Mouse (Mus musculus): ENCODE data around the gene Arpp21. TPM values are rescaled to one million over a fixed set of nuclear protein-coding genes. Genes with fewer than 3 reads are reported as not detected.
A peak's percentile ranks its signal among the peaks of the same experiment; 100 is the strongest.

Gene Arpp21
- polyA plus RNA-seq (2015; fragmentation: Nextera tagmentation; extraction: Ambion mirVana): 40.2 and 44.0 TPM in 2 replicates

DNA sequence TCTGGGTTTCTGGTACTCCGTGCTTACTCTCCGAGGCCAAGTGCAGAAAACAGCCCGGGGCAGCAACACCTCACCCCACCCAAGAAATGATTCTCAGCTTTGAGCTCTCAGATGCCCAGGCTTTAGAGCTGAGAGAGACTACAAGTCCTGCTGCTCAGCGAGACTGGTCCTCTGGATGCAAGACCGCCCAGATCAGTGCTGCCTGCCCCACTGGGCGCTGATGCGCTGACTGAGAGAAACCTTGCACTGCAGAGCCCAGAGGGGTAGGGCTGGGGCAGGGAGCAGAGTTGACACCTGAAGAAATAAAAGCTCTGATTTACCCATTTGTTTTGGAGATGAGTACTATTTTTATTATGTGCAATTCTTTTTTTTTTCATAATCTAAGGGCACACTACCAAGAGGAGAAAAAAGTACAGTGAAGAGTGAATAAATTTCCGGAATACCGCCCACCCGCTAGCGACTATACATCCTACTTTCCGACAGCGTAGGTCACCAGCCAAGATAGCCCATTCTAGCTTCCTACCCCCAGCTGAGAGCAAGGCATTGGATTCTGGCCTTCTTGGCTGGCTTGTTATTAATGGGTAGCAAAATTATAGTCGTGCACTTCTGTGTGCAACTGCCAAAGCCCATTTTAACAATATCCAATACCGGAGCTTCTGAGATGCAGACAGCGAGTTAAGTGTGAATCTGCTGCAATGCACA is at the start of gene Arpp21:
Gene Arpp21, minus strand, starts transcription at position 243 of the 702 bp plus-strand sequence.
- 13% methylated on average over 16 of the region's 16 CpGs for WGBS
- Histone ChIP-seq H3K4me2 (peak within 1 kb of the TSS; percentile 84), H3K27me3 (peaks cover 21% of the 10 kb centered on the region; the same call in 1 of the 2 replicates), H3K9ac (peak within 1 kb of the TSS; percentile 93), H3K36me3 (no peaks in the 10 kb centered on the region), H3K9me3 (no peaks in the 10 kb centered on the region), H3K4me1 (replicated peaks) (peaks cover 11% of the 10 kb centered on the region), H3K27ac (peak within 1 kb of the TSS; percentile 97), H3K4me3 (peak within 1 kb of the TSS; percentile 65)
- ATAC-seq (ENCODE audit: low FRiP score): peak; percentile 65

DNA sequence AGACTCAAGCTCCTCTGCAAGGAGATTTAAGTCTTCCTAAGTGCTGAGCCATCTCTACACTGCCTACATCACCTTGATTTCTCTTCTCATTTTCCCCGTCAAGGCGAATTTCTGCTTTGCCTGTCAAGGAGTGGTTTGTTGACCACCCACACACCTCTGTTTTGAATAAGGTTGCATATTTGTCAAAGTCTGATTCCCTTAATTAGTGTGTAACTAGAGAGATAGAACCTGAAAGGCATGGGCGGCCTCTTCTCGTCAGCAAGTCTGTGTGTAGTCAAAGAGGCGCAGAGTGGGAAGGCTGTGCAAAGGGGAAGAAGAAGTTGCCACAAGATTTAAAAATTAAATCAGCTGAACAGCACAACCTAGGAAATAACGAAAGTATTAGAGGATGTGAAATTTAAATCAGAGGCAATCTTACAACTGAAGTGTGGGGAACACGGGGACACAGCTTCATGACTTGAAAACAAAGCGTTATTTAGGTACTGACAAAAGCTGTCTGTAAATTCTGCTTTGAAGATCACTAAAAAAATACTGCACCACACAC is 36.8 kb upstream of the Arpp21 start:
- H3K9me3 ChIP-seq: no peaks in the 10 kb centered on the region
- WGBS: 88% methylated on average over 8 of the region's 8 CpGs
- H3K27ac ChIP-seq: no peak overlapping the region
- no peak overlapping the region for H3K4me3 ChIP-seq
- no peaks in the 10 kb centered on the region for H3K4me1 ChIP-seq (replicated peaks)
- no peak overlapping the region for H3K9ac ChIP-seq
- no peak overlapping the region for H3K4me2 ChIP-seq
- H3K36me3 ChIP-seq: no peaks in the 10 kb centered on the region
- no peak for ATAC-seq (ENCODE audit: low FRiP score)
- no peaks in the 10 kb centered on the region for H3K27me3 ChIP-seq

DNA sequence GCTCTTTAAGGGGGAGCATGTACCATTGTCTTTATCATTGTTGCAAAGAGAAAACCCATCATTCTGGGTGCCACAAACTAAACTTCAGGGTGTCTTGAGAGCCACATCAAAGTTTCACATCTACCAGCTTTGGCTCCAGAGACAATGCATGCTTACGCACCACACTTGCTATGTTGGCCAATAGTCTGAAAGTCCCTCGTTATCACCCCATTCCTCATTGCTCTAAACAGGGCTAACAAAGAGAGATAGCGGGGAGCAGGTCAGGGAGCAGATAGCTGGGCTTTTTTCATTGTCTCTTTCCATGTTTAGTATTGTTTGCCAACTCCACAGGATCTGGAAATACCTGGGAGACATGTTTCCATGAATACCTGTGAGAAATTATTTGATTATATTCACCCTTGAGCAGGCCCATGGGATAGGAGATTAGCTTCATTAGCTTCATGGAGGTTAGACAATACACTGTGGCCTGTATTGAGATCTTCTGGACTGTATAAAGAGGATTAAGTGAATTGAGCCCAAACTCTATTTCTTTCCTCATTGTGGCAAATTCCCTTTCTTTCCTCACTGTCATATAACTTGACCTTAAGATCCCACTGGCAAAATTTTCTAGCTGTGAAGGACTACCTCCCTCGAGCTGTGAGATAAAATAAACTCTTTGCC is 29.4 kb upstream of the Arpp21 start:
- no peak for ATAC-seq (ENCODE audit: low FRiP score)
- Histone ChIP-seq H3K27me3 (no peaks in the 10 kb centered on the region), H3K4me3 (no peak overlapping the region), H3K27ac (no peak overlapping the region), H3K9ac (no peak overlapping the region), H3K9me3 (no peaks in the 10 kb centered on the region), H3K4me1 (replicated peaks) (no peaks in the 10 kb centered on the region), H3K36me3 (no peaks in the 10 kb centered on the region), H3K4me2 (no peak overlapping the region)
- 66% methylated on average over 4 of the region's 4 CpGs for WGBS

DNA sequence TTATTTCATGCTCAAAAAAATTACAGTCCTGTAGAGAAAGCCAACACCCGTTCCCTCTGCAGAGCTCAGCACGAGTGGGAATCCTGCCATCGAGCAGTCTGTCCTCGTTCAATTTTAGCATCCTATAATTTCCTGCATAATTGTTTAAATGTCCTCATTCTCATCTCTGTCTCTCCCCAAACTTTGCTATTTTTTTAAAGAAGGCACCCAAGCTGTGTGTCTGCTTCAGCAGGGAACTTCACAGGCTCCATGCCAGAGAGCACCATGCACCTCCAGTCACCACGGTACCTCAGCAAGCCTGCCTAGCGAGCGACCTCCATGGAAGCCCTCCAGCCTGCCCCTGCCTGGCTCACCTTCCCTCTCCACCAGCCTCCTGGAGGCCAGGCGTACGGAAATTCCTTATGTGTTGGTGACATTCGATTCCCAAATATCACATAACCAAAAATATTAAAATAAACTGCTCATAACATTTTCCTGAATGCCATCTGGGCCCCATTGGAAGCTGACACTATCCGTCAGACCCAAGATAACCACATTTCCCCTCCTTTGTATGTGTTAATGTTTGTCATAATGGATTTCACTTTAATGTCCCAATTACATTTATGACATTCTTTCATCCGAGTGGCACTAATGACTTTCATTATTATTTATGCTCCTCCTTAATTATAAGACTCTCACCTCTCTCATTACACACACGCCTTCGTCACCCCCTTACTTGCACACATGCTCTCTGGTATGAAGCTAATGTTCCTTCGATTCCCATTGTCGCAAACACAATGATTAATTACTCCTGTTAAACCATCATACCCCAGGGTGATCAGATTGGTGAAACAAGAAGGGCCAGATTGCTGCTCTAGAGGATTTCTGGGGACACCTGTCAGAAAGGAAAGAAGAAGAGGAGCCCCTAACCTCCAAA is 26.5 kb upstream of the Arpp21 start:
- WGBS: 63% methylated on average over 16 of the region's 16 CpGs
- no peak for ATAC-seq (ENCODE audit: low FRiP score)
- no peaks in the 10 kb centered on the region for H3K4me1 ChIP-seq (replicated peaks)

DNA sequence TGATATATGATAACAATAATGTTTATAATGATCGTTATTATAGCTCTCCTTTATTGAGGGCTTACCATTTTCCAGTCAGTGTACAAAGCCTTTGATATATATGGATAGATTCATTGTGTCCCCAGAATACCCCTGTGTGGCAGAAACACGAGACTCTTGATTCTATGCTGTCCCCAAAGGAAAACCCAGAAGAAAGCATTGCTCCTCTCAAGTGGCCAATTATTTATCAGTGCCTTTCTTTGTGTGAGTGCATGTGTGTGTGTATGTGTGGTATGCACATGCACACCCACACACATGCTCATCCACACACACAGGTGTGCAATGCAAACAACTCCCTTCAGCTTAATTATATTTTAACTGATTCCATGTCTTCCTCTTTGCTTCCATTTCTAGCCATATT is 25.8 kb upstream of the Arpp21 start:
- H3K4me1 ChIP-seq (replicated peaks): no peaks in the 10 kb centered on the region
- H3K4me2 ChIP-seq: no peak overlapping the region
- no peak for ATAC-seq (ENCODE audit: low FRiP score)
- no peak overlapping the region for H3K4me3 ChIP-seq
- H3K27me3 ChIP-seq: no peaks in the 10 kb centered on the region
- no peaks in the 10 kb centered on the region for H3K36me3 ChIP-seq
- H3K27ac ChIP-seq: peak overlapping the region; percentile 81; the same call in 1 of the 2 replicates
- no peaks in the 10 kb centered on the region for H3K9me3 ChIP-seq
- H3K9ac ChIP-seq: no peak overlapping the region
- 54% methylated on average over 2 of the region's 2 CpGs for WGBS

More for the DNA sequence above, 26.5 kb upstream of the Arpp21 start:
- Histone ChIP-seq H3K4me2 (no peak overlapping the region), H3K27ac (peak overlapping the region; percentile 81), H3K27me3 (no peaks in the 10 kb centered on the region), H3K9me3 (no peaks in the 10 kb centered on the region), H3K36me3 (no peaks in the 10 kb centered on the region), H3K9ac (no peak overlapping the region), H3K4me3 (no peak overlapping the region)

DNA sequence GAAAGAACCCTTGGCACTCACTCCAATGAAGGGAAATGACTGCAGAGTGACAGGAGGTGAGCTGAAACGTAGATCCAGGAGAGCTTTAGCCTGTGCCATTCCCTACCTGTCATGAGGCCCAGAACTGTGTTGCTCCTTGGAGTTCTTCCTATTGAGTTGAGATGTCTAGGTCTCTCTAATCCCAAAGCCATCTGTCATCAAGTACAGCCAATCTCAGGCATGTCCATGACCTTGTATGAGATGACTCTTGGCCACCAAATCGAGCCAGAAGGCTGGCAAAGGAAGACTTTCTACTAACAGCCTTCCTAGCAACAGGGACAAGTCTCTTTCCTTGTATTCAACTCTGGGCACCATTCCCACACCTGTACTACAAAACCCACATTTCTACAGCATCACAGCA is 25.0 kb upstream of the Arpp21 start:
- Histone ChIP-seq H3K4me2 (no peak overlapping the region), H3K4me3 (no peak overlapping the region), H3K36me3 (no peaks in the 10 kb centered on the region), H3K27me3 (no peaks in the 10 kb centered on the region), H3K27ac (0 out of 2 replicates have a peak overlapping the region, but pooled peaks have one; percentile 53), H3K9me3 (no peaks in the 10 kb centered on the region), H3K9ac (no peak overlapping the region), H3K4me1 (replicated peaks) (no peaks in the 10 kb centered on the region)
- 76% methylated on average over 2 of the region's 2 CpGs for WGBS
- ATAC-seq (ENCODE audit: low FRiP score): no peak

DNA sequence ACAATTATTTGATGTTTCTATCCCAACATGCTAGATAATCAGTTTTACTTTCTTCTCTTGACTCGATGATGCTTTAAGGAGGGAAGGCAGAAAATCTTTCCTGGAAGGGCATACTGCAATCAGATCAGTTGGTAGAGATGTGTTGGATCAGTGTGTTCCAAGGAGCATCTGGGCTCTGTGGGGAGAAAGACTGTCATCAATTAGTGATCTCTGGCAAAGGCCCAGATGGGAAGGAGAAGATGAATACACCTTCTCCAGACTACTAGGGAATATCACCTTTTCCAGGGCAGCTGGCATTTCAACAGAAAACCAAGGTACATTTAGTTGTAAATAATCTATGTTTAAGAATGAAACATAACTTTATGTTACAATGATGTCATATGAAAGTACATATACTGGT is 22.8 kb upstream of the Arpp21 start:
- Histone ChIP-seq H3K27ac (no peak overlapping the region), H3K9ac (no peak overlapping the region), H3K4me2 (no peak overlapping the region), H3K4me3 (no peak overlapping the region), H3K4me1 (replicated peaks) (no peaks in the 10 kb centered on the region), H3K9me3 (no peaks in the 10 kb centered on the region), H3K27me3 (no peaks in the 10 kb centered on the region), H3K36me3 (no peaks in the 10 kb centered on the region)
- WGBS: 78% methylated on average over 1 of the region's 1 CpGs
- ATAC-seq (ENCODE audit: low FRiP score): no peak

DNA sequence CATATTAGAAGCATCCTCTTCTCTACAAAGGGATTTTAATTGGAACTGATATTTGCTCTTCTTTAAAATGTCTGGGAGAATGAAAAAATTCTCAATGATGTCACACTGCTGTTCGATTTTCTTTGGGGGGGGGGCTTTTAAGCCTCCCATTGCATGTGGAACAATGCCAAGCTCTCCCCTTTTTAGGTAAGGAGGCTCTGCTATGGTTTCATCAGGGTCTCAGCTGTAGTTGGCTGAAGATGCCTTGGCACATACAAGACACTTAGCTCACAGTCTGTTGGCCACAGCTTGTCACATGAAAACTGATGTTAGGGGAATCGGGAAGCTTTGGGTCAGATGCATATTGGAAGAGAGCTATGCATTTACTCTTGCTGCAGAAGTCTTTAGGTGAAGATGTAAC is 20.2 kb upstream of the Arpp21 start:
- Histone ChIP-seq H3K27me3 (no peaks in the 10 kb centered on the region), H3K36me3 (no peaks in the 10 kb centered on the region), H3K4me2 (no peak overlapping the region), H3K9ac (no peak overlapping the region), H3K4me1 (replicated peaks) (no peaks in the 10 kb centered on the region), H3K4me3 (no peak overlapping the region), H3K27ac (no peak overlapping the region), H3K9me3 (no peaks in the 10 kb centered on the region)
- ATAC-seq (ENCODE audit: low FRiP score): no peak
- 74% methylated on average over 2 of the region's 2 CpGs for WGBS

DNA sequence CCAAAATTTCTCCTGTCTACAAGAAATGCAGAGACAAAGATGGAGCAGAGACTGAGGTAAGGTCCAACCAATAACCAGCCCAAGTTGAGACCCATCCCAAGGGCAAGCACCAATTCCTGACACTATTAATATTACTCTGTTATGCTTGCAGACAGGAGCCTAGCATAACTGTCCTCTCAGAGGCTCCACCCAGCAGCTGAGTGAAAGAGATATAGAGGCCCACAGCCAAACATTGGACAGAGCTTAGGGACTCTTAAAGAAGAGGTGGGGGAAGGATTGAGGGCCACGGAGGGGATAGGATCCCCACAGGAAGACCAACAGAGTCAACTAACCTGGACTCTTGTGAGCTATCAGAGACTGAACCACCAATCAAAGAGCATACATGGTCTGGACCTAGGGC is 18.0 kb upstream of the Arpp21 start:
- Histone ChIP-seq H3K9me3 (no peaks in the 10 kb centered on the region), H3K9ac (no peak overlapping the region), H3K27me3 (no peaks in the 10 kb centered on the region), H3K4me3 (no peak overlapping the region), H3K4me2 (no peak overlapping the region), H3K27ac (no peak overlapping the region), H3K4me1 (replicated peaks) (no peaks in the 10 kb centered on the region), H3K36me3 (no peaks in the 10 kb centered on the region)
- 86% methylated on average over 1 of the region's 1 CpGs for WGBS
- no peak for ATAC-seq (ENCODE audit: low FRiP score)

DNA sequence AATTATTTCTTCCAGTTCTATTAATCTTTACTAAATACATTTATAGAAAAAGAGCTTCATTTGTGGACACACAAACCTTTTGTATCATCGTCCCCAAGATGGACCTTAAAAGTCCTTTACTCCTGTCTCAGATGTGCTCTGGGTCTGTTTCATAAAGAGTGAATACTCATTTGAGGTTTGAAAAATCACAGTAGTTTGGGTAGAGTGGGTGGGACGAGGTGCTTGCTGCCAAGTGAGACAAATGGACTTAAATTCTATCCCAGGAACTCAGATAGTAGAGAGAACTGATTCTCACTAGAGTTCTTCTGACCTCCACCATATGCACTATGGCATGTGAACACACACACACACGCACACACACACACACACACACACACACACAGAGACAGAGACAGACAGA is 16.1 kb upstream of the Arpp21 start:
- no peaks in the 10 kb centered on the region for H3K36me3 ChIP-seq
- H3K9me3 ChIP-seq: no peaks in the 10 kb centered on the region
- no peak overlapping the region for H3K4me3 ChIP-seq
- H3K27me3 ChIP-seq: no peaks in the 10 kb centered on the region
- H3K27ac ChIP-seq: no peak overlapping the region
- H3K4me2 ChIP-seq: no peak overlapping the region
- WGBS: 82% methylated on average over 3 of the region's 3 CpGs
- no peak for ATAC-seq (ENCODE audit: low FRiP score)
- no peaks in the 10 kb centered on the region for H3K4me1 ChIP-seq (replicated peaks)
- H3K9ac ChIP-seq: no peak overlapping the region

DNA sequence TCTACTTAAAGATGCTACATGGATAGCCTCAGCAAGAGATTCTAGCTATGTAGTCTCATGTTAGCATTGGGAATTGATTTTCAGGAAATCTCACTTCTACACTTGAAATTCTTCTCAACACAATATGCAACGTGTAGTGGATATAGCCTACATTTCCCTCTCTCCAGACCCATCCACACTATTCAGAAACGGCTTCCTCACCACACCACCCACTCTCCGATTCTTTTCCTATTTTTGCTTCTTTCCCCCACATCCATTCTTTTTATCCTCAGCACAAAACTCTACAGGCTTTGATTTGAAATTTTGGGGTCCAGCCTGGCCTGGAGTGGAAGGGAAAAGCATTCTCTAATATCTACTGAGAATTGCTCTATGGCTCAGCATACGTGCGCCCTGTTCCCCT is 15.6 kb upstream of the Arpp21 start:
- no peak overlapping the region for H3K4me3 ChIP-seq
- no peak overlapping the region for H3K27ac ChIP-seq
- no peak overlapping the region for H3K9ac ChIP-seq
- H3K9me3 ChIP-seq: no peaks in the 10 kb centered on the region
- ATAC-seq (ENCODE audit: low FRiP score): no peak
- no peaks in the 10 kb centered on the region for H3K36me3 ChIP-seq
- 89% methylated on average over 5 of the region's 5 CpGs for WGBS
- no peaks in the 10 kb centered on the region for H3K4me1 ChIP-seq (replicated peaks)
- no peaks in the 10 kb centered on the region for H3K27me3 ChIP-seq
- no peak overlapping the region for H3K4me2 ChIP-seq

DNA sequence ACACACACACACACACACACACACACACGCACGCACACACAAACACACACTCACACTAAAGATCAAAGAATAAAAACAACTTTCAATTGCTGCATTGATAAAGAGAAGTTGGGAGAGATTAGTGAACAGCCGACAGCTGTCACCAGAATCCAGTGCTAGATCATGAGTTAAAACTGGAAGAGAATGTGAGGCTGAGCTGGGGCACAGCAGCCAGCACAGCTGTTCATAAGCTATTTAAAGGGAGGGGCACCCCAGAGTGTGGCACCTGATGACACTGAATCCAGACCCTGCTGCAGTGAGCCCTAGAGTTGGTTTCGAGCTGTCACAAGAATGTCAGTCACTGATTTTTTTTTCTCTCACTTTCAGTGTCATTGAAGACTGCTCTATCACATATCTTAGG is 14.0 kb upstream of the Arpp21 start:
- no peak overlapping the region for H3K9ac ChIP-seq
- no peak overlapping the region for H3K4me3 ChIP-seq
- no peaks in the 10 kb centered on the region for H3K36me3 ChIP-seq
- no peaks in the 10 kb centered on the region for H3K9me3 ChIP-seq
- 91% methylated on average over 4 of the region's 4 CpGs for WGBS
- no peaks in the 10 kb centered on the region for H3K4me1 ChIP-seq (replicated peaks)
- no peak for ATAC-seq (ENCODE audit: low FRiP score)
- no peak overlapping the region for H3K4me2 ChIP-seq
- no peaks in the 10 kb centered on the region for H3K27me3 ChIP-seq
- H3K27ac ChIP-seq: no peak overlapping the region
